Mouse (Mus musculus): ENCODE results near the gene Cnnm3. TPM values are rescaled to one million over a fixed set of nuclear protein-coding genes. Genes with fewer than 3 reads are reported as not detected.
"Not testable (repeated sequence)": the region's sequence is repeated elsewhere in the genome, so short reads cannot be mapped to it uniquely, and the experiment has no call there.

Cnnm3 gene
- polyA plus RNA-seq, 1 experiment from 2014 or later: 3.7 TPM

DNA sequence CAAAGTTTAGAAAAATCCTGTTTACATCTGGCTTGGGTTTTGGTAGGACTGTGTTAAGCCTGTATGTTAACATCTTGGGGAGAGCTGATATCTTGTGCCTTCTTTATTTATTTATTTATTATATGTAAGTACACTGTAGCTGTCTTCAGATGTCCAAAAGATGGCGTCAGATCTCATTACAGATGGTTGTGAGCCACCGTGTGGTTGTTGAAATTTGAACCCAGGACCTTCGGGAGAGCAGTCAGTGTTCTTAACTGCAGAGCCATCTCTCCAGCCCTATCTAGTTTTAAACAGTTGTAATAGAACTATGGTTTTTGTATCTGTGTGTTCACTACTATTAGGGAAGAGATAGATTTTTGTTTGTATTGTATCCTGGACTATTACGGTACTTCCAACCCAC, 17.6 kb downstream of the Cnnm3 start:
- Histone ChIP-seq H3K4me1 (no peaks in the 10 kb centered on the region), H3K27ac (no peak overlapping the region), H3K4me2 (replicated peaks) (no peak overlapping the region), H3K36me3 (peaks cover 33% of the 10 kb centered on the region), H3K9ac (no peak overlapping the region), H3K27me3 (replicated peaks) (no peaks in the 10 kb centered on the region), H3K9me3 (no peaks in the 10 kb centered on the region), H3K4me3 (no peak overlapping the region)
- WGBS: 92% methylated on average over 4 of the region's 4 CpGs
- ATAC-seq (ENCODE audit: low FRiP score, low read depth): no peak

DNA sequence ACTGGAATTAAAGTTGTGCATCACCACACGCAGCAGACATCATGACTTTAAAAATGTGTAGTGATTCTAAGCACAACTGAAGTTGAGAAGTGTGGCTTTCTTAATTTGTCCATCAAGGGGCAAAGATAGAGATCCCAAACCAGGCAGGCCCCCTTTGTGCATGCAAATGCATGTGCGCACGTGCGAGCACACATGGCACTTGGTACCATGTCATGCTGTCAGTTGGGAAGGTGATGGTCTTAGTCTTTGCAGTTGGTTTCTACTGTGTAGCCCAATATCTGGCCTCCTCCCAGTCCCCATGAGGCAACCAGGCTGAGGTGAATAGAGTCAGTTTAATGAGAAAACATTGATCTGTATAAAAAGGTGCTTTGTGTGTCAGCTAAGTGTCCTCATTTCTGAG, 18.2 kb downstream of the Cnnm3 start:
- Histone ChIP-seq H3K4me2 (replicated peaks) (no peak overlapping the region), H3K9ac (no peak overlapping the region), H3K4me3 (no peak overlapping the region), H3K36me3 (peaks cover 28% of the 10 kb centered on the region), H3K9me3 (no peaks in the 10 kb centered on the region), H3K4me1 (no peaks in the 10 kb centered on the region), H3K27ac (no peak overlapping the region), H3K27me3 (replicated peaks) (no peaks in the 10 kb centered on the region)
- ATAC-seq (ENCODE audit: low FRiP score, low read depth): no peak
- WGBS: 92% methylated on average over 4 of the region's 4 CpGs

DNA sequence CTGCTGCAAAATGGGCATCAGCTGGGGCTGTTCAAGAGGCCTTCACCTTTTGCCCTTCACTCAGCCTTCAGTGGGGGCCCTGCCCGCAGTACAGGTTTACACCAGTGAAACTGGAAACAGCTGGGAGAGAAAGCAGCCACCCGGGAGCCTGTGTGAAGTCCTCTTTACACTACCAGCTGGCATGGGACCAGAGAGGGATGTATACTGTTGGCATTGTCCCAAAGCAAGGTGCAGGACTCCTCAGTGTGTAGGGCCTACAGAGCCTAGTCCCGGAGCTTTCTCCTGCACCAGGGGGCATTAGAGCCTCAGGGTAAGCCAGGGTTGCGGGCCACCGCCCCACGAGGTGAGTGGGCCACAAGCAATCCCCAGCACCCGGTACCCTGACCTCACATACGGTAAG, 18.8 kb downstream of the Cnnm3 start:
- no peaks in the 10 kb centered on the region for H3K4me1 ChIP-seq
- no peak overlapping the region for H3K9ac ChIP-seq
- ATAC-seq (ENCODE audit: low FRiP score, low read depth): no peak
- 78% methylated on average over 8 of the region's 8 CpGs for WGBS
- H3K27me3 ChIP-seq (replicated peaks): no peaks in the 10 kb centered on the region
- no peak overlapping the region for H3K27ac ChIP-seq
- H3K36me3 ChIP-seq: peaks cover 22% of the 10 kb centered on the region
- no peak overlapping the region for H3K4me2 ChIP-seq (replicated peaks)
- no peaks in the 10 kb centered on the region for H3K9me3 ChIP-seq
- no peak overlapping the region for H3K4me3 ChIP-seq

GRCm38 (mm10) chr1:36530962-36531361, 19.3 kb downstream of the Cnnm3 start:
- no peak overlapping the region for H3K9ac ChIP-seq
- no peak overlapping the region for H3K4me2 ChIP-seq (replicated peaks)
- H3K9me3 ChIP-seq: no peaks in the 10 kb centered on the region
- WGBS: 91% methylated on average over 7 of the region's 7 CpGs
- no peak for ATAC-seq (ENCODE audit: low FRiP score, low read depth)
- H3K27me3 ChIP-seq (replicated peaks): no peaks in the 10 kb centered on the region
- H3K4me1 ChIP-seq: no peaks in the 10 kb centered on the region
- H3K27ac ChIP-seq: no peak overlapping the region
- H3K4me3 ChIP-seq: no peak overlapping the region
- peaks cover 17% of the 10 kb centered on the region for H3K36me3 ChIP-seq

GRCm38 (mm10) chr1:36531461-36531860, 19.8 kb downstream of the Cnnm3 start:
- H3K9me3 ChIP-seq: no peaks in the 10 kb centered on the region
- H3K27ac ChIP-seq: no peak overlapping the region
- H3K4me3 ChIP-seq: no peak overlapping the region
- H3K4me1 ChIP-seq: no peaks in the 10 kb centered on the region
- WGBS: 93% methylated on average over 12 of the region's 12 CpGs
- H3K9ac ChIP-seq: no peak overlapping the region
- H3K27me3 ChIP-seq (replicated peaks): no peaks in the 10 kb centered on the region
- ATAC-seq (ENCODE audit: low FRiP score, low read depth): no peak
- no peak overlapping the region for H3K4me2 ChIP-seq (replicated peaks)
- peaks cover 16% of the 10 kb centered on the region for H3K36me3 ChIP-seq

DNA sequence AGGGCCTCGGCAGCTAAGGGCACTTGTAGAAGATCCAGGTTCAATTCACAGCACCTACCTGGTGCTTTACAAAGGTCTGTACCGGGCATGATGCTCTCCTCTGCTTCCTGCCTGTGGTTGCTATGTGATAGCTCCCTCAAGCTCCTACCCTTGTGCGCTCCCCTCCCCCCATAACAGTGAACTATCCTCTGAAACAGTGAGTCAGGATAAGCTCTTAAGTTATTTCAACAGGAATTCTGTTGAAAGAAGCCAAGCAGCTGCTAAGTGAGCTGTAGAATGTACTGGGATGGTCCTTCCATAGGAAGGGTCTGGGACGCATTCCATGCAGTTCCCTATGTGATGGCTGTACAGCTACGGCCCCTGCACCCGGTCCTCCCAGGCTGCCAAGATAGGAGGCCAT, 21.9 kb downstream of the Cnnm3 start:
- Histone ChIP-seq H3K27me3 (replicated peaks) (no peaks in the 10 kb centered on the region), H3K4me1 (no peaks in the 10 kb centered on the region), H3K4me3 (no peak overlapping the region), H3K9me3 (no peaks in the 10 kb centered on the region), H3K4me2 (replicated peaks) (no peak overlapping the region), H3K9ac (no peak overlapping the region), H3K36me3 (peaks cover 10% of the 10 kb centered on the region; the same call in 1 of the 2 replicates), H3K27ac (no peak overlapping the region)
- no peak for ATAC-seq (ENCODE audit: low FRiP score, low read depth)
- 86% methylated on average over 6 of the region's 6 CpGs for WGBS

GRCm38 (mm10) chr1:36534595-36535058, 23.0 kb downstream of the Cnnm3 start:
- Histone ChIP-seq H3K9me3 (no peaks in the 10 kb centered on the region), H3K27me3 (replicated peaks) (no peaks in the 10 kb centered on the region), H3K36me3 (peaks cover 18% of the 10 kb centered on the region; the same call in 1 of the 2 replicates), H3K4me3 (no peak overlapping the region), H3K27ac (no peak overlapping the region), H3K9ac (no peak overlapping the region), H3K4me1 (no peaks in the 10 kb centered on the region), H3K4me2 (replicated peaks) (no peak overlapping the region)
- WGBS: 84% methylated on average over 6 of the region's 6 CpGs
- ATAC-seq (ENCODE audit: low FRiP score, low read depth): no peak

DNA sequence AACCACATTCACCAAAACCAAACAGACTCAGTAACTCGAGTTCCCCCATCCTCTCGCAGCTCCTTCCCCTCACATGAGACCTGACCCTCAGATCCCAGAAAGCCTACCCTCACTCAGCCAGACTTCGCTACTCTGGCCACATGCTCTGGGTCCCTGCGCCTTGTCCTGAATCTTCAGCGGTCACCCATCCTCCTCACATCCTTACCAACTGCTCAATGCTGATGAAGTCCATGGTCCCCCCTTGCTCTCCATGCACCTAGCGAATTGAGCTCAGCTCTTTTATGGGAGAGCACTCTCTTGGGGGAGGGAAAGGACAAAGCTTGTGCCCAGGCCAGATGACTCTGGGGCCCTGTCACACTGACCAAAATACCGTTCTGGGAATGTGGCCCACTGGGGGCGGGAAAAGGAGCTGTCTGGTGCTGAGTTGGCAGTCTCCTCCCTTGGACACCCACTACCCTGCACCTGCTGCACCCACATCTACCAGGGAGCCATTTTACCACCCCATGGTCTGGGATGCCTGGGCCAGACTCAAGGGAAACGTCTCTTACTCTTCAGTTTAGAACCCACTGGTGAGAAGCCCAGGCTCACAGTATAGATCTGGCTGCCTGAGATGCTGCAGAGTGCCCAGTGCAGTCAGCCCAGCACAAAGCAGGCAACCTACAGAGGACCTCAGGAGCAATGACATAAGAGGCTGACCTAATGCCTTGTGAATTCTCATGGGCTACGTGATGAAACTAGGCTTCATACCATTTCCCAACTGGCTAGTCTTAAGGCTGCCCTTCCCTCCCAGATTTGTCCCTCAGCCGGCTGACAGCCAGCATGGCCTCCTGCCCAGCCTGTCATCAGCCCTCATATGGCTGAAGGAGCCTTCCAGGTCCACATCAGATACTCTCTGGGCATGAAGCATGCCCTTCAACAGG, 24.1 kb downstream of the Cnnm3 start:
- Histone ChIP-seq H3K27me3 (replicated peaks) (no peaks in the 10 kb centered on the region), H3K4me3 (no peak overlapping the region), H3K4me2 (replicated peaks) (no peak overlapping the region), H3K9me3 (no peaks in the 10 kb centered on the region), H3K36me3 (peaks cover 20% of the 10 kb centered on the region; the same call in 1 of the 2 replicates), H3K27ac (no peak overlapping the region), H3K9ac (no peak overlapping the region), H3K4me1 (no peaks in the 10 kb centered on the region)
- WGBS: 87% methylated on average over 11 of the region's 11 CpGs
- ATAC-seq (ENCODE audit: low FRiP score, low read depth): no peak

- H3K4me3 ChIP-seq: no peak overlapping the region
- H3K9me3 ChIP-seq: no peaks in the 10 kb centered on the region
- H3K4me1 ChIP-seq: no peaks in the 10 kb centered on the region
- H3K4me2 ChIP-seq (replicated peaks): no peak overlapping the region
- H3K9ac ChIP-seq: no peak overlapping the region
- 85% methylated on average over 8 of the region's 8 CpGs for WGBS
- no peak overlapping the region for H3K27ac ChIP-seq
- H3K27me3 ChIP-seq (replicated peaks): no peaks in the 10 kb centered on the region
- no peak for ATAC-seq (ENCODE audit: low FRiP score, low read depth)
- H3K36me3 ChIP-seq: peaks cover 23% of the 10 kb centered on the region
These were observed 24.7 kb downstream of the Cnnm3 start for GRCm38 (mm10) chr1:36536397-36536728.

- 94% methylated on average over 9 of the region's 9 CpGs for WGBS
- not testable (repeated sequence) for H3K27ac ChIP-seq; ATAC-seq (ENCODE audit: low FRiP score, low read depth)
These were observed 25.1 kb downstream of the Cnnm3 start, which contains the start of gene Ankrd23 for GRCm38 (mm10) chr1:36536783-36537182. Gene Ankrd23, minus strand, starts transcription at chr1:36536883.

DNA sequence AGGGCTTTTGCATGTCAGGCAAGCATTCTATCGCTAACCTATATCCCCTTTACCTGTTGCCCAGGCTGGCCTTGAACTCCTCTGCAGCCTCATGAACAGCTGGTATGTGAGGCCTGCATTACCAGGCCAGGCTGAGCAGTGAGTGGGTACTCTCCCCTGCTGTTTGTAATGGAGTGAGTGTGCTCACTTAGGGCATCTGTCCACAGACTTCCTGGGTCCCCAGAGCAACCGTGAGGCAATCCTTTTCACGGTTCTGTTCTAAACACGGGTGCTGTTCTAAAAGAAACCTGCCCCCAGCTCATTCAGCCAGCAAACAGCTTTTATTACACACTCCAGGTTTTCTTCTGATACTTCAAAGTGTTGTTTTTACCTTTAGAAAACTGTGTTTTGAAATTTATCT, 27.1 kb downstream of the Cnnm3 start:
- Histone ChIP-seq H3K4me1 (no peaks in the 10 kb centered on the region), H3K4me3 (no peak overlapping the region), H3K9ac (no peak overlapping the region), H3K36me3 (peaks cover 29% of the 10 kb centered on the region), H3K9me3 (no peaks in the 10 kb centered on the region), H3K27ac (no peak overlapping the region), H3K27me3 (replicated peaks) (no peaks in the 10 kb centered on the region), H3K4me2 (replicated peaks) (no peak overlapping the region)
- WGBS: 84% methylated on average over 4 of the region's 4 CpGs
- ATAC-seq (ENCODE audit: low FRiP score, low read depth): no peak

More at GRCm38 (mm10) chr1:36536783-36537182, 25.1 kb downstream of the Cnnm3 start, which contains the start of gene Ankrd23:
- H3K4me1 ChIP-seq; H3K4me2 ChIP-seq (replicated peaks); H3K9ac ChIP-seq; H3K4me3 ChIP-seq; H3K9me3 ChIP-seq; H3K27me3 ChIP-seq (replicated peaks): not testable (repeated sequence)
- H3K36me3 ChIP-seq: peaks cover 23% of the 10 kb centered on the region

GRCm38 (mm10) chr1:36539186-36539585, 27.5 kb downstream of the Cnnm3 start, which contains the start of gene Gm42417:
Gene Gm42417, minus strand, starts transcription at chr1:36539429.
- H3K9ac ChIP-seq: no peak within 1 kb of the TSS
- H3K4me1 ChIP-seq: no peaks in the 10 kb centered on the region
- WGBS: 61% methylated on average over 9 of the region's 9 CpGs
- H3K9me3 ChIP-seq: no peaks in the 10 kb centered on the region
- no peak within 1 kb of the TSS for H3K27ac ChIP-seq
- ATAC-seq (ENCODE audit: low FRiP score, low read depth): no peak
- no peak within 1 kb of the TSS for H3K4me2 ChIP-seq (replicated peaks)
- no peaks in the 10 kb centered on the region for H3K27me3 ChIP-seq (replicated peaks)
- no peak within 1 kb of the TSS for H3K4me3 ChIP-seq
- H3K36me3 ChIP-seq: peaks cover 29% of the 10 kb centered on the region

GRCm38 (mm10) chr1:36540132-36540531, 28.5 kb downstream of the Cnnm3 start:
- Histone ChIP-seq H3K9ac (no peak overlapping the region), H3K4me3 (no peak overlapping the region), H3K4me2 (replicated peaks) (no peak overlapping the region), H3K27ac (no peak overlapping the region), H3K9me3 (no peaks in the 10 kb centered on the region), H3K4me1 (no peaks in the 10 kb centered on the region), H3K27me3 (replicated peaks) (no peaks in the 10 kb centered on the region), H3K36me3 (peaks cover 29% of the 10 kb centered on the region)
- no peak for ATAC-seq (ENCODE audit: low FRiP score, low read depth)
- 90% methylated on average over 11 of the region's 11 CpGs for whole genome bisulfite sequencing

Data from neural tube, embryonic 12.5 days (tissue).